Mouse (Mus musculus) myocyte (in vitro differentiated cells): Measurements from ENCODE around the gene Zfpm1. TPM values are rescaled to one million over a fixed set of nuclear protein-coding genes. Genes with fewer than 3 reads are reported as not detected.
A peak's percentile ranks its signal among the peaks of the same experiment; 100 is the strongest.

Experiments used
- H3K27me3 ChIP-seq: one replicate; pipeline ENCODE4 v1.6.1; 2011; ENCODE audit not compliant: control insufficient read depth, insufficient read depth, insufficient read length
- H3K36me3 ChIP-seq: one replicate; pipeline ENCODE4 v1.6.1; 2011; ENCODE audit not compliant: control insufficient read depth, insufficient read depth
- H3K4me2 ChIP-seq: one replicate; pipeline ENCODE4 v1.6.1; 2011; ENCODE audit warnings: low read depth, control low read depth
- H3K4me3 ChIP-seq: one replicate; pipeline ENCODE4 v1.5.1; 2011; ENCODE audit warnings: mild to moderate bottlenecking, control low read depth, moderate library complexity
- H3K79me2 ChIP-seq: one replicate; pipeline ENCODE4 v1.6.1; 2011; ENCODE audit not compliant: control insufficient read depth, insufficient read depth
- H3ac ChIP-seq: one replicate; pipeline ENCODE4 v1.6.1; 2011; ENCODE audit not compliant: control insufficient read depth, insufficient read length
- CEBPB ChIP-seq: IDR thresholded peaks from 2 replicates; pipeline ENCODE4 v1.6.1; 2011; ENCODE audit warnings: mild to moderate bottlenecking, moderate library complexity; ENCODE audit not compliant: poor library complexity, insufficient read depth, severe bottlenecking
- E2F4 ChIP-seq: IDR thresholded peaks from one replicate; pipeline ENCODE4 v1.6.1; 2011; ENCODE audit warnings: mild to moderate bottlenecking, control low read depth, moderate library complexity; ENCODE audit not compliant: insufficient read depth
- MAX ChIP-seq: IDR thresholded peaks from one replicate; pipeline ENCODE4 v1.6.1; 2011; ENCODE audit warnings: low read depth, mild to moderate bottlenecking, control low read depth
- MYOD1 ChIP-seq, 3 experiments: IDR thresholded peaks; one replicate each; pipeline ENCODE4 v1.6.1; 2011; ENCODE audit warnings: control low read depth in 2 of 3, low read depth in 2 of 3, mild to moderate bottlenecking in 2 of 3, moderate library complexity in 1 of 3; ENCODE audit not compliant: insufficient read length in 2 of 3, control insufficient read depth in 1 of 3
- MYOG ChIP-seq, 3 experiments: IDR thresholded peaks; one replicate each; pipeline ENCODE4 v1.6.1; 2011; ENCODE audit warnings: control low read depth in 2 of 3, low read depth in 2 of 3, mild to moderate bottlenecking in 2 of 3; ENCODE audit not compliant: insufficient read length in 2 of 3, control insufficient read depth in 1 of 3, insufficient read depth in 1 of 3
- POLR2A ChIP-seq: IDR thresholded peaks from one replicate; pipeline ENCODE4 v1.6.1; 2011; ENCODE audit warnings: low read depth, mild to moderate bottlenecking, control low read depth, moderate library complexity; ENCODE audit not compliant: insufficient read length
- POLR2AphosphoS2 ChIP-seq: IDR thresholded peaks from one replicate; pipeline ENCODE4 v1.6.1; 2011; ENCODE audit warnings: low read depth, control low read depth; ENCODE audit not compliant: insufficient read length
- REST ChIP-seq: IDR thresholded peaks from one replicate; pipeline ENCODE4 v1.6.1; 2011; ENCODE audit warnings: mild to moderate bottlenecking, control low read depth, moderate library complexity; ENCODE audit not compliant: insufficient read depth, insufficient read length
- SRF ChIP-seq: IDR thresholded peaks from one replicate; pipeline ENCODE4 v1.6.1; 2011; ENCODE audit warnings: low read depth; ENCODE audit not compliant: control insufficient read depth, insufficient read length
- TCF12 ChIP-seq: IDR thresholded peaks from one replicate; pipeline ENCODE4 v1.6.1; 2011; ENCODE audit warnings: mild to moderate bottlenecking, control low read depth; ENCODE audit not compliant: poor library complexity, insufficient read depth, severe bottlenecking
- TCF3 ChIP-seq: IDR thresholded peaks from one replicate; pipeline ENCODE4 v1.6.1; 2011; ENCODE audit warnings: low read depth, control low read depth; ENCODE audit not compliant: insufficient read length
- USF1 ChIP-seq: IDR thresholded peaks from one replicate; pipeline ENCODE4 v1.6.1; 2011; ENCODE audit warnings: low read depth, mild to moderate bottlenecking, control low read depth, moderate library complexity
- polyA plus RNA-seq: library from polyadenylated mRNA; unstranded; fragments of >200 nt; fragmentation: generic; extraction: Trizol; gene quantifications from one replicate; pipeline ENCODE4 v1.2.1, GENCODE M21; 2012; ENCODE audit warnings: missing spikeins

The Zfpm1 gene
- polyA plus RNA-seq, 1 experiment: 22.6 TPM

GRCm38 (mm10) chr8:122280156-122280555, 1.8 kb upstream of the Zfpm1 start:
- Histone ChIP-seq H3K27me3 (no peaks in the 10 kb centered on the region), H3K4me3 (no peak overlapping the region), H3K4me2 (peak overlapping the region; percentile 81), H3K79me2 (peaks cover 3% of the 10 kb centered on the region), H3ac (no peak overlapping the region), H3K36me3 (no peaks in the 10 kb centered on the region)
- TF ChIP-seq SRF: no peak
- TF ChIP-seq E2F4: no peak
- TF ChIP-seq MYOG (IDR thresholded peaks at IDR 0.05; ENCODE audit: control insufficient read depth in 1 of 3, insufficient read depth in 1 of 3, insufficient read length in 2 of 3, low read depth in 2 of 3): no peak
- no peak for TF ChIP-seq CEBPB
- no peak for TF ChIP-seq POLR2AphosphoS2
- TF ChIP-seq MAX: no peak
- TF ChIP-seq POLR2A: no peak
- TF ChIP-seq USF1: no peak
- no peak for TF ChIP-seq REST
- TF ChIP-seq TCF3: no peak
- no peak for TF ChIP-seq TCF12
- no peak for TF ChIP-seq MYOD1 (IDR thresholded peaks at IDR 0.05; ENCODE audit: control insufficient read depth in 1 of 3, insufficient read length in 2 of 3, low read depth in 2 of 3)

- H3K4me3 ChIP-seq: peak overlapping the region; percentile 38
Measured at GRCm38 (mm10) chr8:122280588-122281316, 1.2 kb upstream of the Zfpm1 start.

GRCm38 (mm10) chr8:122281317-122282034, 465 bp upstream of the Zfpm1 start:
- Histone ChIP-seq H3ac (peak overlapping the region; percentile 44), H3K4me2 (peak overlapping the region; percentile 82), H3K4me3 (peak overlapping the region; percentile 38), H3K79me2 (peaks cover 3% of the 10 kb centered on the region), H3K36me3 (no peaks in the 10 kb centered on the region), H3K27me3 (no peaks in the 10 kb centered on the region)
- TF ChIP-seq MYOD1 (IDR thresholded peaks at IDR 0.05; ENCODE audit: control insufficient read depth in 1 of 3, insufficient read length in 2 of 3, low read depth in 2 of 3) (peak in 1 of 3 experiments; percentile 1), USF1 (no peak), POLR2AphosphoS2 (no peak), SRF (peak; percentile 79), TCF12 (no peak), POLR2A (peak; percentile 59), REST (no peak)

More at GRCm38 (mm10) chr8:122280588-122281316, 1.2 kb upstream of the Zfpm1 start:
- Histone ChIP-seq H3ac (peak overlapping the region; percentile 44), H3K36me3 (no peaks in the 10 kb centered on the region), H3K27me3 (no peaks in the 10 kb centered on the region), H3K79me2 (peaks cover 3% of the 10 kb centered on the region), H3K4me2 (peak overlapping the region; percentile 81)
- peak in 2 of 3 experiments; percentile 58 to 76 for TF ChIP-seq MYOD1 (IDR thresholded peaks at IDR 0.05; ENCODE audit: control insufficient read depth in 1 of 3, insufficient read length in 2 of 3, low read depth in 2 of 3)
- TF ChIP-seq SRF: no peak
- TF ChIP-seq MAX: no peak
- no peak for TF ChIP-seq REST
- TF ChIP-seq CEBPB: no peak
- TF ChIP-seq TCF12: no peak
- TF ChIP-seq POLR2AphosphoS2: no peak
- TF ChIP-seq MYOG (IDR thresholded peaks at IDR 0.05; ENCODE audit: control insufficient read depth in 1 of 3, insufficient read depth in 1 of 3, insufficient read length in 2 of 3, low read depth in 2 of 3): peak in 1 of 3 experiments; percentile 77
- peak; percentile 12 for TF ChIP-seq USF1
- TF ChIP-seq TCF3: no peak
- TF ChIP-seq POLR2A: no peak
- TF ChIP-seq E2F4: no peak

GRCm38 (mm10) chr8:122282501-122283355, 787 bp downstream of the Zfpm1 start:
- peak overlapping the region; percentile 38 for H3K4me3 ChIP-seq
- peaks cover 11% of the 10 kb centered on the region for H3K79me2 ChIP-seq
- H3K27me3 ChIP-seq: no peaks in the 10 kb centered on the region
- H3ac ChIP-seq: peak overlapping the region; percentile 44
- no peaks in the 10 kb centered on the region for H3K36me3 ChIP-seq
- no peak for TF ChIP-seq USF1
- TF ChIP-seq CEBPB: no peak
- no peak for TF ChIP-seq E2F4
- no peak for TF ChIP-seq POLR2A
- peak in 1 of 3 experiments; percentile 2 for TF ChIP-seq MYOG (IDR thresholded peaks at IDR 0.05; ENCODE audit: control insufficient read depth in 1 of 3, insufficient read depth in 1 of 3, insufficient read length in 2 of 3, low read depth in 2 of 3)
- H3K4me2 ChIP-seq: peak overlapping the region; percentile 98
